Mouse (Mus musculus) retina, postnatal 1 day (tissue): ENCODE results near the gene Hoxd13.

Experiments
- DNase-seq: peaks from one replicate; pipeline ENCODE4 v3.0.0-alpha.2; 2012

Gene Hoxd13

DNA sequence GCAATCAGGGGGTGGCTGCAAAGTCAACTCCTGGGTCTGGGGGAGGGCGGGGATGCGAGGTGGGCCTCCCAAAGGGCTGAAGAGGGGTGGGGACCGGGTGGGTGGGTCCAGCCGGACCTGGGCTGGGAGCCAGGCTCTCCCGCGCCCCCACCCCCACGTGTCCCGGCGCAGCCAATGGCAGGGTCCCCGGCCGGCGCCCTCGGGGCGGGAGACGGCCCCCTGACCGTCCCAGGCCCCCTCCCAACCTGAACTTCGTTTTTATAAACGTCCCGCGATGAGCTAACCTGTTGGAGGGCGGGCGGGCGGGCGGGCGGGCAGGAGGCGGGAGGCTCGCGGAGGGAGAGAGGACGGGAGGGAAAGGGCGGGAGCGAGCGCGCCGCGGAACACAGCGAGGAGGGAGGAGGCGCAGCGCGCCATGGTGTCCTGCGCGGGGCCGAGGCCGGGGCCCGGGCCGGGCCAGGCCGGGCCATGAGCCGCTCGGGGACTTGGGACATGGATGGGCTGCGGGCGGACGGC lies at the start of gene Hoxd13:
Hoxd13 (plus strand) TSS at position 469 of the 516 bp plus-strand sequence.
- no peak for DNase-seq

DNA sequence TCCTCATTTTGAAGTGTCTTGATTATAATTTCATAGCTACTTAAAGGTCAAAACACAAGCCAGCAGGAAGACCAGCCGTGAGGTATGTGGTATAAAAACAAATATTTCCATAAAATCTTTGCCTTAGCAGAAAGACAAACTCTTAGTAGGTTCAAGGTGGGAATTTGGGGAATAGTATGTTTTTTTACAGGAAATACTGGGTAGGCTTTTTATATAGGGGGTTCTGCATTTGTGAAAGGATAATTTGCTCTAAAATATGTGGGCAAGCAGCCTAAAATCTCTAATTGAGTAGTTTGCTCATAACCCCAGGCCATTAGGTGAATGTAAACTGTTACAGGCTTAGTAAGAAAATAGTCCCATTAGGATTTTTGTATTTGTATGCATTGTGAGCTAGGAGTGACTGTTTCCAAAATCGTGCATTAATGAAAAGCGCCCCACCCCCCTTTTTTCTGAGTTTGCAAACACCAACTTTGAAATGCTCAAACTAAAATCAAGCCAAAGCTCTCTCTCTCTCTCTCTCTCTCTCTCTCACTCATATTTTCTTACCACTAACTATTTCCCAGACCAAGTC lies 48.3 kb upstream of the Hoxd13 start:
- DNase-seq: no peak

DNA sequence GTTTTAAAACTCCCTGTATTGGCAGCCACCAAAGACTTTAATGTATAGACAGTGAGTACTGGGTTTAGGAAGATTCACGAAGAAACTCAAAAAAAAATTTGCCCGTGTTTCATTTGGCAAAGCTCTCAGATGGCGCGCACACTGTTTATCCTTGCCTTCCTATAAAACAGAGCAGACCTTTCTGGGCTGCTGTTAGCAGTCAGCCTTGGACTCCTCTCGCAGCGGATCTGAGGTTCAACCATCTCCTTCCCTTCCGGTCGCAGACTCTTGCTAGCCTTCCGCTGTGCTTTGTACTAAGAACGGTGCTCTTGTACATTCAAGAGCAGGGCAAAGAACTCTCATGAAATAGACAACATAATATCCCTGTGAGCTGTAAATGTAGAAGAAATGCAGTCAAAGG lies 47.7 kb upstream of the Hoxd13 start:
- no peak for DNase-seq

DNA sequence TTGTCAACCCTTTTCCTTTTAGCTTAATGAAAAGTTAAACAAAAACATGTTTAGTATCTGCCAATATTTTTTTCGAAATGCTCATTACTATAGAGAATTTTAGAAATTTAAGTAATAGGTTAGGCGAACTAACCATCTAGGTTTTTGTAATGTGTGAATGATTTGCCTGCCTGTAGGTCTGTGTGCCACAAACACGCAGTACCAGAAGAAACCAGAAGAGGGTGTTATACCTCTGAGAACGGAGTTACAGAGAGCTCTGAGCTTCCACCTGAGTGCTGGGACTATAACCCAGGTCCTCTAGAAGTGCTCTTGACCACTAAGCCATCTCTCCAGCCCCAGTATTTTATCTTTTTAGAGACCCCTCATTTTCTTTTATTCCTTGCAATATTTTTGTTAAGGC lies 32.7 kb upstream of the Hoxd13 start:
- no peak for DNase-seq

DNA sequence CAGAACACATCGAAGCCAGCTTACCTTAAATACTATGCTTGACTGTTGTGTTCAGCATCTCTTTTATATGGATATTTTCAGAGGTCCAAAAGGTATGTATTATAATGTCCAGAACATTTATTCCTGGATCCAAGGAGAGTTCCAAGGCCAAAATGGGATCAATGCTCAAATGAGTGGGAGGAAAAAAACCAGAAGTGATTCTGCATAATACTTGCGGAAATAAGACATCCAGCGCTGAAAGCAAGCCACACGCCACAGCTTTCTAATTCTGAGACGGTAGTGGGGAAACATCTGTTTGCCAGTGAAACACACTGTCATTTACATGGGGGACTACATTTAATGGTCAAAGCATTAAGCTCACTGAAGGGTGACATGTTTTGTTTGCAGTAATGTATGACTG lies 25.7 kb upstream of the Hoxd13 start:
- DNase-seq: no peak

DNA sequence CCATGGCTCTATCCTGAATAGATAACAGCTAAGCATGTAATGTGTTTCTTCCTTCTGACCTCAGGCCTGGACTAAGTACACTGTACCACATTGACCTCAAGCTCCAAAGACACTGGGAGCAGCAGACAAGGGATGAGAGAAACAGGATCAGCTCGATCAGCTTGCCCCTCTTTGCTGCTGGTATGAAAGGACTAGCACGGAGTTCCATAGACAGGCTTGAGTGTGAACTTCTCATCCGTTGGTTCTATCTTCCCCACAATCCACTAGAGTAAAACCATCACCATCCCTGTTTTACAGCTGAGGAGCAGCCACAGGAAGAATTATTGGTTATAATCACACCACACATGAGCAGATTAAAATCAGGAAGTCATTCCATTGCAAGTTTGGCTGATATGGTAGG lies 22.5 kb upstream of the Hoxd13 start:
- DNase-seq: no peak

DNA sequence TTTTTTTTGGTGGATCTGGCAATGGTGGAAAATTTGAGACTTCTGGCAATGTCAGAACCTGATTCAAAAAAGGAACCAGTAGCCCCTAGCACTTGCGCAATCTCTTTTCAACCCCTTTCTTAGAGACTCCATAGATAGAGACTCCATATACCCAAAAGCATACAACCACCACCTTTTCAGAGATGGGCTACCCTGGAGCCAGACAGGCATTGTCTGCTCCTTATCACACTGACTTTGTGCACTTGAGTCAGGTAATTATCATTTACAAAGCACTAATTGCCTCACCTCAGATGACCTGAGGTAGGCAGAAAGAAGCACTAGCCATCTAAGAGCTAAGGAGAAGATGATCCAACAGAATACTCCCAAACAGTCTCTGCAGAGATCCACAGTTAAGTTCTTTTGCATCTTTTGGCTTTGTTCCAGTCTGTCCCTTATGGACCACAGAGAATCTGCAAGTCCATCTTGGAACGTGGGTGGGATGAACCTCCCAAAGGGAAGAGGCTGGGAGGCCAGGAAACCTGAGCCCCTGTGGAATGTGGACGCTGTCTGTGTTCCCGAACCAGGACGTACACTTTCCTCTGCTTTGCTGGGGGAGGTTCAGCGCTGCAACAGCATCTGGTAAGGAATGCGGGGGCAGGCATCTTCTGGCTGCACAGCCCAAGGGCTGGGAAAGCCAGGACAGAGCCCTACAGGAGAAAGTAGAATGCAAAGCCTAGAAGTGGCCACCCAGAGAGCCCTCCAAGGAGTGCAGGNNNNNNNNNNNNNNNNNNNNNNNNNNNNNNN lies 20.8 kb upstream of the Hoxd13 start:
- DNase-seq: peak; percentile 17

DNA sequence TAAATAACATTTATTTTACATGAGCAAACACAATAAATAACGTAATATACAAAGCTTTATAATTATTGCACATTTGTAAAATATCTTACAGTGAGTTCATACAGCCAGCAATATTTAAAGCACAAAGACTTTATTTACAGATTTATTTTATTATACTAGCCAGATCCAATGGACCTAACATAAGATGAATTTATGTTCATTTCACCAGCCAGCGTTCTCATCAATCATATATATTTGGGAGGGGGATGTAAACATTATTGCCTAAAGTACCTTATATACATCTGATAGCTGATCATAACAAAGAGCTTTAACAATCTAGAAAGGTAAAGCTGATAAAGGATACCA lies 15.1 kb upstream of the Hoxd13 start:
- no peak for DNase-seq

DNA sequence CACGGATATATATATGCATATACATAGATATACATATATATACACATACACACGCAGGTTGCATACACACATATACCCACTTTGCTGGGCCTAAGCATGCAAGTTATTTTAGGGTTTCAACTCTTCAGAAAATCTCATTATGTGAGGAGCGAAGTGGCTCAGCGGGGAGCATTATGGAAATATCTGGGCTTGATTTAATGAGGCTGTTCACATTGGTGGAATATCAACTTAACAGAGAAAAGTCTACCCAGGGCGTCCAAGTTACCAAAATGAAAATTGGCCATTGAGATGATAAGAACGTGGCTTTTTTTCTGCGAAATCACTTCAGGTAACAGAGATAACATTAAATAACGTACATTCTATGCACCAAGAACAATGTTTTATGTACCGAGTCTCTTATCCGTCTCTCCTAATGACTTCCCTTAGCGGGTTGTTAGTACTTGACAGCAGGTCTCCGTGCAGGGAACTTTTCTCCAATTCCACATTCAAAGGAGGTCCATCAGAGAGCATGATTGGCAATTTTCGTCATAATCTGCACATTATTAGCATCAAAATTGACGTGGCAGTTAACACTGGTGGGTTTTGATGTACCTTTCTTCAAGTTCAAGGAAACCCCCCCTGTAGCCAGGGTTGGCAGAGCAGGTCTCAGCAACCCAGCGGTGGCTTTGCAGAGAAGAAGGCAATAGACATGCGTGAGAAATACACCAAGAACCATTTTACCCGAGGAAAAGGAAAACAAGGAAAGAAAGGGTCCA lies 14.2 kb upstream of the Hoxd13 start:
- peak; percentile 30 for DNase-seq

DNA sequence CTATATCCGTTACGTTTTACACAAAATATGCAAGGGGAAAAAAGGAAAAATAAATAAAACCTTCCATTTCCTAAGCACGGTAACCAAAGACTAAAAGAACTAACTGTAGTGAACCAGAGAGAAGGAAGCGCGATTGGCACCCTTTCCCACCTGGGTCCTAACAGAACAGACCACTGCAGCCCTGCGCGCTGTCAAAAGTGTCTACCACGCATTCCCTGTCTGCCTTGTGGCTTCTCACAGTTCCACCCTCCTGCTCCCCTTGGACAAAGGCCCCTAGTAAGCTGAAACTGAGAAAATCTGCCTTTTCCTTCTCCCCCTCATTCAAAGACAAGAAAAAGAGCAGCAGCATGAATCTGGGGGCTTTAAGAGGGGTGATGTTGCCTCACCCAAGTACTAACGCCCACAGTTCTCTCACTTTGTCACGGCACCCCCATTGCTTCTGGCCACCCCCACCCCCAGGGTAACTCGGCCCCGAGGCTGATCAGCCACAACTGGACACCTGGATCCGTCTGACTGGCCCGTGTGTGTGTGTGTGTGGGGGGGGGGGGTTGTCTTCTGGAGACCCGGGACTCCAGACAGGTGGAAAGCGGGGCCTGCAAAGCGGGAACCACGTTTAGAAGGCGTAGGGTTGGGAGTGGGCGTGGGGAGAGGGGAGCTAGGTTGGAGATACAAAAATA lies 13.2 kb upstream of the Hoxd13 start:
- no peak for DNase-seq

DNA sequence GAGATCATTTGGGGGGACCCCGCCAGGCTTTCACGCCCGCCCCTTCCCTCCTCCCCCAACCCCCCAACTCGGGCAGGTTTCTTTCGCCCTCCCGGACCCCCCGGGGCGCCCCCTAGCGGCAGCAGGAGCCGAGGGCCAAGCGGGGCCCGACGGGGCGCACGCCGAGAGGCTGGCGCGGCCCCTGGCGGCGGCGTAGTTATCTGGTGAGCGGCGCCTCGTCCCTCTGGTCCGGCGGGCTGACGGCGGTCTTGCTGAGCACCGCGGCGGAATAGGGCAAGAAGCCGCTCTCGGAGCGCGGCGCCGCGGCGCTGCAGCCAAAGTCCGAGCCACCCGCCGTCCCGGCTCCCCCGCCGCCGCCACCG lies 12.7 kb upstream of the Hoxd13 start:
- peak; percentile 43 for DNase-seq

DNA sequence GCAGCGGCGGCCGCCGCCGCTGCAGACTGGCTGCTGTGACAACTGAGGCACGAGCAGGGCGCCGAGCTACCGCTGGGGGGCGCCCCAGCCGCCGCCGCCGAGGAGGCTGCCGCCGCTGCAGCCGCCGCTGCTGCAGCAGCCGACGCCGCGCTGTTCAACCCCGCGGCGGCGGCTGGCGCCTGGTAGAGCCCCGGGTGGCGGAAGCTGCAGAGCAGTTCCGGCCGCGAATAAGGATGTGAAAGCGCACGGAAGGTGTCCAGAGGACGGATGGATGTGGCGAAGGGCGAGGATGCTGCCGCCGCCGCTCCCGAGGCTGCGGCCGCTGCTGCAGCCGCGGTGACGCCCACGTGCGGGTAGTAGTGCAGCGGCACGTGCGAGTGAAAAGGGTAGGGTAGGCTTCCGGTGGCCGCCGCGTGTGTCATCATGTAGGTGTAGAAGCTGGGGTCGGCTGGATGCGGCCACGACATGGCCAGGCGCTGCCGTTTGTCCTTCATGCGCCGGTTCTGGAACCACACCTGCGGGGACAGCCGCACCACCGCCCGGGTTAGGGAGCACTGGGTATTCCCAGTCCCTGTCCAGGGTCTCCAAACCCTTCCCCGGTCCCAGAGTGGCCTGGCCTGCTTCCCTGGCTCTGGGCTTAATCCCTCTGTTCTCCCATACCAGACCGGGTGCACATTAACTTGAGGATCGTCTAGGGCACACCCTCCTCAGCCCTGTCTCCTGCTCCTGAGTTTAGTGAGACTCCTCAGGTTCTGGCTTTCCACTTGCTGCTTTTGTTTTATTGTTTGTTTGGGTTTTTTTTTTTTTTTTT lies 12.1 kb upstream of the Hoxd13 start:
- DNase-seq: peak; percentile 58

DNA sequence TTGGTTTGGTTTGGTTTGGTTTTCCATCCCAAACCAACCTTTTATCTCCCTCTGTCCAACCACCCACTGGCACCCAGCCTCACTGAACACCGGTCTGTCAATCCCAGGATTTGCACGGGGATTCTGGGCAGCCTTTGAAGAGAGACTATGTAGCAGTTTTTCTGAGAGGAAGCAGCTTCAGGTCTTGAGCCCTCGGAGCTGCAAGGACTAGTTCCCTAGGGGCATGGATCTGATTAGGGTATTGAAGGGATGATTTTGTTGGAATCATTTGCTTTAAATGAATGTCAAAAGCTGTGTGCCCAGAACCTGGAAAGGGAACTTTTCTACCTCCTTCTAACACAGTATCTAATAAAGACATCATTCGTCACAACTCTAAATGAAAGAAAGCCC lies 11.5 kb upstream of the Hoxd13 start:
- peak; percentile 43 for DNase-seq

DNA sequence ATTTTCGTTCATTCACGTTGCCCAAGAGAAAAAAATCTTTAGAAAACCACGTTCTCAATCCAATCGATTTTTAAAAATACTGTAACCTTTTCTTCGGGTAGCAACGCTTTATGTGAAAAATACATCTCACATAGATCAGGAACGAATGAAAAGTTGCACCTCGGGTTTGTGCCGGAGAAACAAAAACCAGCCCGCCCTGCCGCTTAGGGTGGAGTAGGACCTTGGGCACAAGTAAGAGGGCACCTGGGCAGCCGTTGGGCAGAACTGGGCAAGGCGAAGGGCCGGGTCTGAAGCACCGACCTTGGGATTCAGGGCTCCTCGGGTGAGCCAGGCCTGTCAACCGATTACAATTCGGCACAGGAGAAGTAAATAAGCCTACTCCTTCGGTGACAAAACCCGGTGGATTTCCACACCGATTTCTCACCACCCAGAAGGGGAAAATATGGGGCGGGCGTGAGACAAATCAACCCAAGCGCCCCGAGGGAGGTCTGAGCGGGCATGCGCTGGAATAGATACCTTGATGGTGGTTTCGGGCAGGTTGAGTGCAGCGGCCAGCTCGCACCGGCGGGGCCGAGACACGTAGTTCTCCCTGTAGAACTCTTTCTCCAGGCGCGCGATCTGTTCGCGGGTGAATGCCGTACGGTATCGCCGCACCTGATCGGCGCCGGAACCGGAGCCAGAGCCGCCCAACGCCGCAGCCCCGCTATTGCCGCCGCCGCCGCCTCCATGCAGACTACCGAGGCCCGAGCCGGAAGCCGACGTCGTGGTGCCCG lies 10.7 kb upstream of the Hoxd13 start:
- peak; percentile 40 for DNase-seq

DNA sequence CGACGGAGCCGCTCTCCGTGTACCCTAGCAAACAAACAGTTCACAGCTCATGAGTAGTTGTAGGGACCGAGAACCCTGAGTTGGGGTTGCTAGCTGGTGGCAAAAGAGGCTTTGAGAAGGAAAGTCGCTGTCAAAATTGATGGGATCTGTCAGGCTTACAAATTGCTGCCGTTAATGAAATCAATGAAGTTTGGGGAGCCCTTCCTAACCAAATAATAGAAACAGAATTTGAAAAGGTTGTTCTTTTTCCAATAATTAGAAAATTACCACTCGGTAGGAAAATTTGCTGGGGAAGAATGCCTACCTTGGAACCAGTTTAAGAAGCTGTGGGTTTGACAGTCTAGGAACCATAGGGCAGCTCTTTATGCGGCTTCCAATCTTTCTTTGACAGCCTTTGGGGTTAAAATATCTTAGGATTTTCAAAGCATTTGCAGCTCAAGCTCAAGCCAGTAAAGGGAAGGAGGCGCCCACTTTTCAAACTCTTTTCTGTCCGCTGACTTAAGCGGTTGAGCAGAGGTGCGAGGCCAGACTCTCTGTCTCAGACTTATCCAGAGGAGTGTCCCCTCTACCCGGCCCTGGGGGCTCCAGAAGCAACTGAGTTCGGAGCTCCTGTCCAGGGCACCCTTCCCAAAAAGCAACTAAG lies 10.0 kb upstream of the Hoxd13 start:
- DNase-seq: no peak

DNA sequence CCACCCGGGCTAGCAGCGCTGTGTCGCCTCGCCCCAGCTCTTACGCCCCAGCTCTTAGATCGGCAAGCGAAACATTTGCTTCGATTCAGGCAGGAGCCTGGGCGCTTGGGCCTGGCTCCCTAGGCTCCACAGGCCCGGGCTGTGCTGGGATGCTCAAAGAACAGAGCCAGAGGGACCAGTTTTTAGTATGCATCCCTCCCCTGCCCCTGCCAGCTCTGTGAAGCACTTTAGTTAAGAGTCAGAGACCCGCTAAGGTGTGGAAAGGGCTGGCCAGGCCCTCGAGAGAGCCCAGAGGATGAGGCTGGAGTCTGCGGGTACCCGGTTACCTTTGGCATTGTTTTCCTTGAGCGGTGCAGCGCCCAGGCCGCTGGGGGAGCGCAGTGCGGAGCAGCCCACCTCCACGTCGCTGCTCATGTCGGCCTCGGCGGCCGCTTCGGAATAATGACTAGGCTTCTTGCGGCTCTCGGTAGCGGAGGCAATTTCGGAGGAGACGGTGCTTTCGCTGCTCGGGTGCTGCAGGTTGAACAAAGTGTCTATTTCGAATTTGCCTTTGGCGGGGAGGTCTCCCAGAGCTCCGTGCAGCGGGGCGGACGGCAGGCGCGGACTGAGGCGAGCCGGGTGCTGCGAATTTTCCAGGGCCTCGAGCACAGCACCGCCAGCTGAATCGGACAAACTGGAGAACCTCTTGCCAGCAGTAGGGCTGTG lies 9.3 kb upstream of the Hoxd13 start:
- DNase-seq: peak; percentile 45

DNA sequence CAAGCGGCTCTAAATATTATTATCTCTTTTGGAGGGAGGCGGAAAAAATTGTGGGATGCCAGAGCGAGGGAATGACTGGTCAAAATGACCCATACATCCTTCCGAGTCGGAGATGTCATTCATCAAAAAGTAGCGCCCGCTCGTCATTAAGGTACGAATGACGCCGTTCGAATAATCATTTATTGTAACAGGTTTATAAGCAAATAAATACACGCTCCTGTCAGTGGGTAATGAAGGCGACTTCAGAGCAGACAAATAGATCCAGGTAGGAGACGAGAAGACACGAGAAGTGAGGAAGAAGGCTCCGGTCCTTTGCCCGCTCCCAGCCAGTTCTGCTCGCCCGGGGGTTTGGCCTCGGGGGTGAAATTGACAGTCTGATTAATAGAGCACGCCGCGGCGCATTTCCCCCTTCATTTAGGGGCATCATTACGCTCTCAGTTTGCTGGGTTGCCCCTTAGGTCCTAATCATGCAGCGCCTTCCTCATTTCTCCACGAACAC lies 8.6 kb upstream of the Hoxd13 start, which contains the start of gene Evx2:
Evx2 (minus strand) TSS at position 51 of the 499 bp plus-strand sequence.
- DNase-seq: peak; percentile 21

DNA sequence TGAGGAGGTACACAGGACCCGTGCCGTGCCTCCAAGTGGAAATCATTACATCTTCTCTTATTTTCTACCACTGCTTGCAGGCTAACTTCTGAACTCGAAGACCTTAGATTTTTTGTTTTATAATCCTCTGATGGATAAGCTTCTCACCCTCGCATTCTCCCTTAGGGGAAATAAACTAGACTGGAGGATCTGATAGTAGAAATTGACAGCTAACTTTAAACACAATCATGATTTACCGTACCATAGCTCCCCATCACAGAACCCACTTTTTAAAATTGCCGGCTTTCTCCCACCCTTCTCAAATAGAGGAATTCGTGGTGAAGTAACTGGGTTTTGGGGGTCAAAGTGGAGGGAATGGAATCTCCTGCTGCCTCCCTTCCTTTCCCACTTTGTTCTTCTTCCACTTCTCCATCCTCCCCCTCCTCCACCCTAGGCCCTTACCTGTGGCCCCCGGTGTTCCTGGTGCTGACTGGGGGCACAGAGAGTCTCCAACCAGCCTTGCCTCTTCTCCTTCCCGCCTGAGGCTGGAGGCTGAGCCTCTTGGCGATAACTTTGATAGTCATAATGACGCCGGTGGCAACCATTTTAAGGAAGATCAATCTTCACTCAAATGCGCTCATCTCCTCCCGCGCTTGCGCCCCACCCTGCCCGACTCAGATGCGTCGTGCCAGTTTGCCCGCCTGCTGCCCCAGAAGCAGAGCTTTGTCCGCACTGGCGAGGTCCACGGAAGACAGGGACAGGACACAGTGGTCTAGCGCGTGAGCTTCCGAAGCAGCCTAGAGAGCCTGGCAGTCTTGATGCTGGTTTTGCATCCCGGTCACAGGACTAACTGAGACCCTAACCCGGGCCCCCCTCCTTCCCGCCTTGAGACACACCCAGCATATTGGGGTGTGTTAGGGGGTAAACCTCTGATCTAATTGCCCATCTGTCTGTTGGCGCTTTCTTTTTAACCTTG lies 7.4 kb upstream of the Hoxd13 start:
- DNase-seq: no peak

DNA sequence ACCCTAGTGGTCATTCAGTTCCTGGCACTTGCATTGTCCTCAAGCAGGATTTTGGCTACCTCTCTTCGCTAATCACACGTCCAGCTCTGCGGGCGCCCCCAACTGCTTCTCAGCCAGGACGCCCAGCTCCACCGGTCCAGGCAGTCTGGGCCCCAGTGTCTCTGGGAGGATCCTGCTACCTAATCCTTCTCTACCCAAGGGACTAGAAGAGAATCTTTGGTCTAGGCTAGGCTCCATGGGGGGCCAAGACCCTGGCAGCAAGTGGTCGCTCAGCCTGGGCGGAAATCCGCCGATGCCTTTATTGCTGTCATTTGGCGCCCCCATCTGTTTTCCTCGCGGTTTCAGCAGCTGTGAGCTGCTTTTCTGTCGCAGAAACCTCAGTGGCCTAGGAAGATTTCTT lies 6.4 kb upstream of the Hoxd13 start:
- DNase-seq: peak; percentile 81
